Mouse (Mus musculus) liver, embryonic 12.5 days (tissue): Measurements from ENCODE around the gene Plpp3. TPM values are rescaled to one million over a fixed set of nuclear protein-coding genes. Genes with fewer than 3 reads are reported as not detected.
A peak's percentile ranks its signal among the peaks of the same experiment; 100 is the strongest.

ENCODE experiments used
- ATAC-seq: fragments of 200-750 bp; cut with Nextera tagmentation; 2 replicates; pipeline ENCODE4 v1.8.0; 2017; ENCODE audit warnings: moderate number of reproducible peaks, mild to moderate bottlenecking, moderate library complexity
- H3K27ac ChIP-seq: fragments of 300-500 bp; sonication (generic); 2 replicates; pipeline ENCODE4 v1.5.1; 2016; ENCODE audit warnings: mild to moderate bottlenecking
- H3K27me3 ChIP-seq: fragments of 300-500 bp; sonication (generic); replicated peaks from 2 replicates; pipeline ENCODE4 v1.6.1; 2016; ENCODE audit warnings: mild to moderate bottlenecking, moderate library complexity
- H3K36me3 ChIP-seq: fragments of 300-500 bp; sonication (generic); 2 replicates; pipeline ENCODE4 v1.6.1; 2016; ENCODE audit warnings: mild to moderate bottlenecking, moderate library complexity
- H3K4me1 ChIP-seq: fragments of 300-500 bp; sonication (generic); 2 replicates; pipeline ENCODE4 v1.6.1; 2016
- H3K4me2 ChIP-seq: fragments of 300-500 bp; sonication (generic); 2 replicates; pipeline ENCODE4 v1.6.1; 2016; ENCODE audit warnings: mild to moderate bottlenecking, moderate library complexity
- H3K4me3 ChIP-seq: fragments of 300-500 bp; sonication (generic); 2 replicates; pipeline ENCODE4 v1.5.1; 2016; ENCODE audit warnings: mild to moderate bottlenecking, moderate library complexity
- H3K9ac ChIP-seq: fragments of 300-500 bp; sonication (generic); 2 replicates; pipeline ENCODE4 v1.6.1; 2016; ENCODE audit warnings: mild to moderate bottlenecking, moderate library complexity
- H3K9me3 ChIP-seq: fragments of 300-500 bp; sonication (generic); replicated peaks from 2 replicates; pipeline ENCODE4 v1.6.1; 2016; ENCODE audit warnings: mild to moderate bottlenecking, moderate library complexity
- WGBS: fragments of 180-500 bp; shearing (Covaris S2); methylation state at CpG from one replicate; pipeline ENCODE4 v1.1.7; 2016; ENCODE audit not compliant: insufficient replicate concordance; 5-methylcytosine and 5-hydroxymethylcytosine counted together
- polyA plus RNA-seq: library from polyadenylated mRNA; unstranded; fragments of >200 nt; fragmentation: Nextera tagmentation; extraction: Ambion mirVana; gene quantifications from 2 replicates; pipeline ENCODE4 v1.2.1, GENCODE M21; 2016

Plpp3 gene
- polyA plus RNA-seq, 1 experiment from 2014 or later: 14.5 TPM

GRCm38 (mm10) chr4:105129212-105129611 lies 27.9 kb upstream of the Plpp3 start:
- Histone ChIP-seq H3K9me3 (no peaks in the 10 kb centered on the region), H3K9ac (no peak overlapping the region), H3K4me1 (no peaks in the 10 kb centered on the region), H3K4me2 (no peak overlapping the region), H3K4me3 (no peak overlapping the region), H3K27me3 (no peaks in the 10 kb centered on the region), H3K36me3 (no peaks in the 10 kb centered on the region), H3K27ac (no peak overlapping the region)
- ATAC-seq: no peak
- 70% methylated on average over 7 of the region's 7 CpGs for WGBS

GRCm38 (mm10) chr4:105131756-105132314 lies 25.3 kb upstream of the Plpp3 start:
- Histone ChIP-seq H3K9ac (no peak overlapping the region), H3K4me1 (no peaks in the 10 kb centered on the region), H3K4me2 (no peak overlapping the region), H3K36me3 (no peaks in the 10 kb centered on the region), H3K9me3 (no peaks in the 10 kb centered on the region), H3K27ac (no peak overlapping the region), H3K27me3 (no peaks in the 10 kb centered on the region), H3K4me3 (no peak overlapping the region)
- WGBS: 58% methylated on average over 9 of the region's 9 CpGs
- ATAC-seq: no peak

- H3K4me3 ChIP-seq: no peak overlapping the region
- WGBS: 48% methylated on average over 4 of the region's 4 CpGs
- no peaks in the 10 kb centered on the region for H3K27me3 ChIP-seq
- no peak overlapping the region for H3K9ac ChIP-seq
- no peaks in the 10 kb centered on the region for H3K36me3 ChIP-seq
- no peaks in the 10 kb centered on the region for H3K4me1 ChIP-seq
- ATAC-seq: no peak
- no peaks in the 10 kb centered on the region for H3K9me3 ChIP-seq
- no peak overlapping the region for H3K27ac ChIP-seq
- no peak overlapping the region for H3K4me2 ChIP-seq
These were observed 23.6 kb upstream of the Plpp3 start for GRCm38 (mm10) chr4:105133350-105134050.

DNA sequence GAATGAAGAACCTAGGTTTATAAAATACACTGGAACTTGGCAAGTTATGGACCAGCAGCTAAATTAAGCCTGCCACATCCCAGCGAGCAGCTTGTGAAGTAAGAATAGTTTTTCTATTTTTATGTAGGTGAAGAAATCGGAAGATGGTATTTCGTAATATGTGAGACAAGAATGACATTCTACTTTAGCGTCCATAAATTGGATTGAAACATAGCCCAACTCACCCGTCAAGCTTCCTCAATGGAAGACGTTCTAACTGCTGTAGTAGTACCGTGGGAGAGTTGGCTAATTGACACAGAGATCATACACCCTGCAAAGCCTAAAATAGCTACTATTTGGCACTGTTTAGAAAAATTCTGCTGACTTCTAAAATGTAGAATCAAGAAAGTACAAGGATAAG lies 7.7 kb upstream of the Plpp3 start:
- Histone ChIP-seq H3K4me2 (no peak overlapping the region), H3K27ac (no peak overlapping the region), H3K36me3 (no peaks in the 10 kb centered on the region), H3K9ac (no peak overlapping the region), H3K4me1 (no peaks in the 10 kb centered on the region), H3K27me3 (0 out of 2 replicates have a peak, but pooled peaks cover under 1% of the 10 kb centered on the region), H3K4me3 (no peak overlapping the region), H3K9me3 (no peaks in the 10 kb centered on the region)
- WGBS: 66% methylated on average over 7 of the region's 7 CpGs
- no peak for ATAC-seq

- 42% methylated on average over 14 of the region's 14 CpGs for WGBS
- Histone ChIP-seq H3K27me3 (peaks cover 16% of the 10 kb centered on the region), H3K4me3 (no peak overlapping the region), H3K9ac (no peak overlapping the region), H3K36me3 (no peaks in the 10 kb centered on the region), H3K9me3 (no peaks in the 10 kb centered on the region), H3K4me1 (no peaks in the 10 kb centered on the region), H3K4me2 (no peak overlapping the region), H3K27ac (no peak overlapping the region)
- no peak for ATAC-seq
These were observed 5.0 kb upstream of the Plpp3 start for GRCm38 (mm10) chr4:105151911-105152690.

DNA sequence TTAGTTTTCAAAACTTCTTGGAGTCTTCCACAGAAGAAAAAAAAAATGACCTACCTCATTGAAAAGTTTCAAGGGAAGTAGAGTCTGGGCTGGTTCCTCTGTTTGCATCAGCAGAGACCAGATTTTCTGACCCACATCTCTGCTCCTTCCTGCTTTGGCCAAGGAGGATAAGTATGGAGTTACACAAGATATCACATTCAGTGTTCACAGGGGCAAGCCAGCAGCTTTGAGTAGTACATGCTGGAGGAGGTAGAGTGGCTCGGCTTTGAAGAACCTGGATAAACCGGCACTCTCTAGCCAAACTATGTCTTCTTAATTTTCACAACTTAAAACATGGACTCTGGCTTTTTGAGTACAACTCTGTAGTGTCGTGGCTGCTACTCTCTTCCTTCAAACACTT lies 3.9 kb upstream of the Plpp3 start:
- no peak overlapping the region for H3K4me2 ChIP-seq
- H3K4me3 ChIP-seq: no peak overlapping the region
- H3K4me1 ChIP-seq: 0 out of 2 replicates have a peak, but pooled peaks cover under 1% of the 10 kb centered on the region
- no peak for ATAC-seq
- 67% methylated on average over 3 of the region's 3 CpGs for WGBS
- no peaks in the 10 kb centered on the region for H3K36me3 ChIP-seq
- no peak overlapping the region for H3K9ac ChIP-seq
- no peaks in the 10 kb centered on the region for H3K9me3 ChIP-seq
- H3K27me3 ChIP-seq: peaks cover 27% of the 10 kb centered on the region
- H3K27ac ChIP-seq: no peak overlapping the region

- Histone ChIP-seq H3K27me3 (peaks cover 55% of the 10 kb centered on the region), H3K4me3 (no peak overlapping the region), H3K4me2 (no peak overlapping the region)
These were observed 866 bp upstream of the Plpp3 start for GRCm38 (mm10) chr4:105156281-105156680.

DNA sequence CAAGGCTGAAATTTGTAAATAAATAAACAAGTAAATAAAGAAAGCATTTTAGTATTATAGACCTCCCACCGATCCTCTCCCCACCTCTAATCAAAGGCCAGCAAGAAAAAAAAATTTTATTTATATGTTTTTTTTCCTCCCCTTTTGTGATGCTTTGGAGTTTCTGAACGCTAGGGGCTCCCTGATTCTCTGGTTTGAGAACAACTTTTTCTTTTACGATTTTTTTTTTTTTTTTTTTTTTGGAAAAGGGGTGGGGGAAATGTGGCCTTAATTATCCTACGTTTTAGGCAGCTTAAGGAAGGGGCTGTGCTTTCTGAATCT lies 232 bp upstream of the Plpp3 start:
- H3K27ac ChIP-seq: no peak overlapping the region; the same call in 1 of the 2 replicates
- H3K4me1 ChIP-seq: 0 out of 2 replicates have a peak, but pooled peaks cover 6% of the 10 kb centered on the region
- peak overlapping the region; percentile 65 for H3K4me3 ChIP-seq
- H3K9ac ChIP-seq: no peak overlapping the region
- H3K9me3 ChIP-seq: no peaks in the 10 kb centered on the region
- no peak for ATAC-seq
- peaks cover 58% of the 10 kb centered on the region for H3K27me3 ChIP-seq
- WGBS: 2% methylated on average over 4 of the region's 4 CpGs
- H3K36me3 ChIP-seq: peaks cover 7% of the 10 kb centered on the region
- peak overlapping the region; percentile 82 for H3K4me2 ChIP-seq

More at GRCm38 (mm10) chr4:105156281-105156680, 866 bp upstream of the Plpp3 start:
- Histone ChIP-seq H3K9me3 (no peaks in the 10 kb centered on the region), H3K9ac (no peak overlapping the region), H3K36me3 (peaks cover 1% of the 10 kb centered on the region; the same call in 1 of the 2 replicates), H3K4me1 (0 out of 2 replicates have a peak, but pooled peaks cover 6% of the 10 kb centered on the region), H3K27ac (no peak overlapping the region)
- WGBS: 54% methylated on average over 7 of the region's 7 CpGs
- ATAC-seq: no peak

- peaks cover 58% of the 10 kb centered on the region for H3K27me3 ChIP-seq
- peak; percentile 65 for ATAC-seq
- peak overlapping the region; percentile 73 for H3K27ac ChIP-seq
- no peaks in the 10 kb centered on the region for H3K9me3 ChIP-seq
- under 1% methylated on average over 26 of the region's 26 CpGs for WGBS
- H3K4me2 ChIP-seq: peak overlapping the region; percentile 82
- H3K4me3 ChIP-seq: peak overlapping the region; percentile 65
- 0 out of 2 replicates have a peak, but pooled peaks cover 6% of the 10 kb centered on the region for H3K4me1 ChIP-seq
- peak overlapping the region; percentile 71 for H3K9ac ChIP-seq
- peaks cover 9% of the 10 kb centered on the region for H3K36me3 ChIP-seq
These were observed 1.0 kb downstream of the Plpp3 start for GRCm38 (mm10) chr4:105158169-105158555.

DNA sequence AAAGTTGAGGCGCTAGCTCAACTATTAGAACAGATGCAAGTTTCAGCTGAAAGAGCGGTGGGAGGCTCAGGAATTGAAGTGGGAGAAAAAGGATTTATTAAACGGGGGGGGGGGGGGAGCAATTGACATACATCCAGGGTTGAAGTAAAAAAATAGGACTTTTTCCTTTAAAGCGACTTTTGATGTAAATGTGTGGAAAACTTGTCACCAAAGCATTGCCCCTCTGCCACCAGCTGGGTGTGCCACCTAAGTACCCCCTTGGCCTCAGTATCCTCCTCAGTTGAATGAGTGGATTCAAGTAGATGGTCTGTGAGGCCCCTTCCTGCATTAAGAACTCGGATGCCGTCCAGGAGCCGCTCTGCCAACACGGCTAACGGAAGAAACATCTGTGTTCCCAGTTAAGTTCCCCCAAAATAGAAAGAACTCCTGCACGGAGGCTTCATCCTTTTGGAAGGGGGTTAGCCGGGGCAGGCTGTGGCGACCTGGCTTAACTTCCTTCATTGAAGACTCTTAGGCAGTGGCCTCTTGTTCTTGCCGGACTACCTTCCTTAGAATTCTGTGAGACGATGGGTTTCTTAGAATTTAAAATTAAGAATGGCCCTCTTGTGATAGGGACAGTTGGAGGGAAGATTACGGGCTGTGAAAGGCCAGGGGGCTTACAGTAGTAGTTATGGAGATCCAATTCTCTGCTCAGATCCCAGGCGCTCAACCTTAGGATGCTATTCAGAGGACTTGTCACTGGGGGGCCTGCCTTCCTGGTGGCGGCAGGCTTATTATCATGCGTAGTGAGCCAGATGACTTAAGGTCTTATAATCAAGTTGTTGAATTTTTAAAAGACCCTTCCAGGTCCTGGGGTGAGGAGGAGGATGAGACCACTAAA lies 1.7 kb downstream of the Plpp3 start:
- Histone ChIP-seq H3K4me2 (peak overlapping the region; percentile 82), H3K9me3 (no peaks in the 10 kb centered on the region), H3K4me3 (peak overlapping the region; percentile 65), H3K9ac (peak overlapping the region; percentile 71), H3K36me3 (peaks cover 9% of the 10 kb centered on the region), H3K4me1 (0 out of 2 replicates have a peak, but pooled peaks cover 6% of the 10 kb centered on the region), H3K27ac (no peak overlapping the region), H3K27me3 (peaks cover 58% of the 10 kb centered on the region)
- WGBS: 9% methylated on average over 18 of the region's 18 CpGs
- ATAC-seq: no peak

DNA sequence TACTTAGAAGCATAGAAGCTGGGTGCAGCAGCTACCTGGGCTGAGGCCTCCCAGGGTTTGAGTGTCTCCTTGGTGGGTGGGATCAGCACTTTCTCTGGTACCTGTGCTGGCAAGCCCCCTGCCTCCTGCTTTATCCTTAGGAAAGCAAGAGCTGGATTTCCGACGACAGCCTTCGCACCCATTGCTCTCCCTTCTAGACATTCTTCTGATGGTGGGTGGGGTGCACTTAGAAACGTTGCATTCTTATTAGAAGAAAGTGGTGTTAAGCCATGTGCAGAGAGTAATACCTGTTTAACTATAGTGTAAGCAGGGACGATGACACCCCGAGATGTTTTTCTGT lies 2.4 kb downstream of the Plpp3 start:
- Histone ChIP-seq H3K36me3 (peaks cover 9% of the 10 kb centered on the region), H3K4me3 (peak overlapping the region; percentile 65), H3K9ac (no peak overlapping the region), H3K27ac (no peak overlapping the region), H3K4me2 (peak overlapping the region; percentile 82), H3K4me1 (0 out of 2 replicates have a peak, but pooled peaks cover 6% of the 10 kb centered on the region), H3K27me3 (peaks cover 57% of the 10 kb centered on the region), H3K9me3 (no peaks in the 10 kb centered on the region)
- 31% methylated on average over 6 of the region's 6 CpGs for WGBS
- no peak for ATAC-seq
